Comparison of ENCODE assay signal across 10 mouse cellular contexts in genomic region chr5:127631671-127632070, GRCm38 (mm10). TPM values are rescaled to one million over a fixed set of nuclear protein-coding genes. Genes with fewer than 3 reads are reported as not detected.
DNase-seq lines count a peak whose midpoint lies in the region; ATAC-seq and TF ChIP-seq lines count a peak whose summit lies in the region.
"Had no signal": no experiment of that assay in that cellular context is flagged by ENCODE, and none has a peak within 500 bp of the region (broad histone marks: within the 10 kb centered on the region; RNA-seq: fewer than 3 reads in every experiment).

No protein-coding gene starts in this region.

- H3K4me3 ChIP-seq in lung, embryonic 15.5 days = no peak overlapping the region
- H3K4me3 ChIP-seq in lung, postnatal 0 days (ENCODE audit: low read depth, low read length) = no peak overlapping the region
- peak overlapping the region; percentile 63 for H3K4me3 ChIP-seq in forebrain, postnatal 0 days (ENCODE audit: low read depth, low read length)
- H3K4me3 ChIP-seq in liver, embryonic 15.5 days (replicated peaks) = no peak overlapping the region
- H3K4me3 ChIP-seq in stomach, postnatal 0 days (ENCODE audit: low read depth, low read length) = no peak overlapping the region

- H3K4me1 ChIP-seq in lung, embryonic 15.5 days = 0 out of 2 replicates have a peak, but pooled peaks cover 6% of the 10 kb centered on the region
- H3K4me1 ChIP-seq in lung, postnatal 0 days (ENCODE audit: insufficient read depth, low read depth, low read length) = 0 out of 2 replicates have a peak, but pooled peaks cover 4% of the 10 kb centered on the region
- peaks cover 4% of the 10 kb centered on the region; the same call in 1 of the 2 replicates for H3K4me1 ChIP-seq in forebrain, postnatal 0 days (ENCODE audit: insufficient read depth)
- 0 out of 2 replicates have a peak, but pooled peaks cover 5% of the 10 kb centered on the region for H3K4me1 ChIP-seq in liver, embryonic 15.5 days (replicated peaks)
- H3K4me1 ChIP-seq in stomach, postnatal 0 days (replicated peaks; ENCODE audit: control insufficient read depth, insufficient read depth) = no peaks in the 10 kb centered on the region

- peak overlapping the region; percentile 79 for H3K4me2 ChIP-seq in lung, embryonic 15.5 days
- H3K4me2 ChIP-seq in lung, postnatal 0 days (replicated peaks; ENCODE audit: low read depth, low read length) = no peak overlapping the region
- H3K4me2 ChIP-seq in forebrain, postnatal 0 days (ENCODE audit: low read depth) = peak overlapping the region; percentile 94
- peak overlapping the region; percentile 57; the same call in 1 of the 2 replicates for H3K4me2 ChIP-seq in liver, embryonic 15.5 days
- peak overlapping the region; percentile 61; the same call in 1 of the 2 replicates for H3K4me2 ChIP-seq in stomach, postnatal 0 days (replicated peaks; ENCODE audit: low read depth)

- H3K36me3 ChIP-seq in lung, embryonic 15.5 days = no peaks in the 10 kb centered on the region
- no peaks in the 10 kb centered on the region for H3K36me3 ChIP-seq in lung, postnatal 0 days (ENCODE audit: insufficient read depth, low read length)
- no peaks in the 10 kb centered on the region for H3K36me3 ChIP-seq in forebrain, postnatal 0 days (ENCODE audit: insufficient read depth)
- no peaks in the 10 kb centered on the region for H3K36me3 ChIP-seq in liver, embryonic 15.5 days (replicated peaks)
- H3K36me3 ChIP-seq in stomach, postnatal 0 days (ENCODE audit: control insufficient read depth, insufficient read depth, low read length) = no peaks in the 10 kb centered on the region

- ATAC-seq in lung, embryonic 15.5 days (ENCODE audit: borderline replicate concordance, extremely low read depth, low FRiP score, low TSS enrichment) = no peak
- ATAC-seq in lung, postnatal 0 days = no peak
- peak; percentile 3; the same call in 1 of the 2 replicates for ATAC-seq in forebrain, postnatal 0 days
- no peak for ATAC-seq in liver, embryonic 15.5 days (ENCODE audit: insufficient read depth)
- no peak for ATAC-seq in stomach, postnatal 0 days (ENCODE audit: low FRiP score, low TSS enrichment)

- no peak for DNase-seq in lung, postnatal 0 days (ENCODE audit: low spot score)
- DNase-seq in forebrain, postnatal 0 days = peak; percentile 10
- no peak for DNase-seq in stomach, postnatal 0 days (ENCODE audit: low spot score)
- no peak for DNase-seq in layer of hippocampus, postnatal 10 days (ENCODE audit: low spot score in 2 of 2)
- DNase-seq in adrenal gland, postnatal 10 days = no peak
- DNase-seq: gastrocnemius, postnatal 36 days; lung, adult 2 months; spleen, adult 18-20 months had no signal

- H3K9me3 ChIP-seq in lung, embryonic 15.5 days = no peaks in the 10 kb centered on the region
- H3K9me3 ChIP-seq in lung, postnatal 0 days (ENCODE audit: low read length) = no peaks in the 10 kb centered on the region
- no peaks in the 10 kb centered on the region for H3K9me3 ChIP-seq in forebrain, postnatal 0 days (ENCODE audit: low read length)
- no peaks in the 10 kb centered on the region for H3K9me3 ChIP-seq in liver, embryonic 15.5 days (replicated peaks)
- H3K9me3 ChIP-seq in stomach, postnatal 0 days (ENCODE audit: control insufficient read depth, low read length) = no peaks in the 10 kb centered on the region

- no peak overlapping the region for H3K27ac ChIP-seq in lung, embryonic 15.5 days
- no peak overlapping the region for H3K27ac ChIP-seq in lung, postnatal 0 days (ENCODE audit: low read length)
- H3K27ac ChIP-seq in forebrain, postnatal 0 days (ENCODE audit: low read depth, low read length) = no peak overlapping the region
- H3K27ac ChIP-seq in liver, embryonic 15.5 days (replicated peaks) = no peak overlapping the region
- no peak overlapping the region for H3K27ac ChIP-seq in stomach, postnatal 0 days (replicated peaks)

- WGBS in lung, embryonic 15.5 days = 11% methylated on average over 5 of the region's 5 CpGs
- WGBS in lung, postnatal 0 days = 13% methylated on average over 5 of the region's 5 CpGs
- 19% methylated on average over 5 of the region's 5 CpGs for WGBS in forebrain, postnatal 0 days
- WGBS in liver, embryonic 15.5 days (ENCODE audit: insufficient replicate concordance) = 11% methylated on average over 5 of the region's 5 CpGs
- 14% methylated on average over 5 of the region's 5 CpGs for WGBS in stomach, postnatal 0 days

- H3K27me3 ChIP-seq in lung, embryonic 15.5 days = peaks cover 38% of the 10 kb centered on the region
- H3K27me3 ChIP-seq in lung, postnatal 0 days (replicated peaks; ENCODE audit: insufficient read depth, low read length) = peaks cover 11% of the 10 kb centered on the region; the same call in 1 of the 2 replicates
- H3K27me3 ChIP-seq in forebrain, postnatal 0 days (ENCODE audit: insufficient read depth, low read length) = no peaks in the 10 kb centered on the region
- H3K27me3 ChIP-seq in liver, embryonic 15.5 days = peaks cover 43% of the 10 kb centered on the region
- H3K27me3 ChIP-seq in stomach, postnatal 0 days (ENCODE audit: control insufficient read depth, insufficient read depth, low read length) = no peaks in the 10 kb centered on the region

- TF ChIP-seq EP300 in lung, postnatal 0 days (IDR thresholded peaks at IDR 0.05) = no peak
- TF ChIP-seq EP300 in stomach, postnatal 0 days (optimal IDR thresholded peaks at IDR 0.05) = no peak

- no peak overlapping the region for H3K9ac ChIP-seq in lung, embryonic 15.5 days
- H3K9ac ChIP-seq in lung, postnatal 0 days (replicated peaks; ENCODE audit: low read depth) = no peak overlapping the region
- peak overlapping the region; percentile 92 for H3K9ac ChIP-seq in forebrain, postnatal 0 days
- H3K9ac ChIP-seq in liver, embryonic 15.5 days = no peak overlapping the region
- no peak overlapping the region for H3K9ac ChIP-seq in stomach, postnatal 0 days (ENCODE audit: low read length)

- no peak for TF ChIP-seq CTCF in lung, postnatal 0 days (IDR thresholded peaks at IDR 0.05)
- TF ChIP-seq CTCF in forebrain, postnatal 0 days (IDR thresholded peaks at IDR 0.05; ENCODE audit: low read depth) = no peak
- no peak for TF ChIP-seq CTCF in stomach, postnatal 0 days (IDR thresholded peaks at IDR 0.05; ENCODE audit: low read depth)

RNA-seq across cellular contexts. Expression of gene Glt1d1, which starts 0.4 kb away (rescaled TPM):
- polyA plus RNA-seq in lung, embryonic 15.5 days (2015; fragmentation: Nextera tagmentation; extraction: Ambion mirVana) = 0.42 and 0.65 TPM in 2 replicates
- 0.08 and 0.19 TPM in 2 replicates for polyA plus RNA-seq in lung, postnatal 0 days (2015; fragmentation: Nextera tagmentation; extraction: Ambion mirVana)
- total RNA-seq in forebrain, postnatal 0 days (2014; rRNA removed) = 10.5 and 12.0 TPM in 2 replicates
- polyA plus RNA-seq in forebrain, postnatal 0 days (2015; fragmentation: Nextera tagmentation; extraction: Ambion mirVana) = 1.0 and 1.1 TPM in 2 replicates
- polyA plus RNA-seq in liver, embryonic 15.5 days (2015; fragmentation: Nextera tagmentation; extraction: Ambion mirVana) = 0.10 and 0.37 TPM in 2 replicates
- polyA plus RNA-seq in stomach, postnatal 0 days (2015; fragmentation: Nextera tagmentation; extraction: Ambion mirVana) = 0.40 and 0.77 TPM in 2 replicates
- total RNA-seq in layer of hippocampus, postnatal 10 days (2021) = 10 to 100 TPM; 19.1 to 21.6 TPM
- 1 to 10 TPM; 1.5 to 3.7 TPM for total RNA-seq in adrenal gland, postnatal 10 days (2021)
- total RNA-seq: gastrocnemius, postnatal 36 days had no signal

RNA-seq across cellular contexts. Expression of gene Slc15a4, which starts 1.0 kb away (rescaled TPM):
- 25.5 and 29.0 TPM in 2 replicates for polyA plus RNA-seq in lung, embryonic 15.5 days (2015; fragmentation: Nextera tagmentation; extraction: Ambion mirVana)
- polyA plus RNA-seq in lung, postnatal 0 days (2015; fragmentation: Nextera tagmentation; extraction: Ambion mirVana) = 19.4 and 22.1 TPM in 2 replicates
- total RNA-seq in forebrain, postnatal 0 days (2014; rRNA removed) = 28.7 and 30.5 TPM in 2 replicates
- polyA plus RNA-seq in forebrain, postnatal 0 days (2015; fragmentation: Nextera tagmentation; extraction: Ambion mirVana) = 20.5 and 21.0 TPM in 2 replicates
- 9.8 TPM in 2 replicates for polyA plus RNA-seq in liver, embryonic 15.5 days (2015; fragmentation: Nextera tagmentation; extraction: Ambion mirVana)
- polyA plus RNA-seq in stomach, postnatal 0 days (2015; fragmentation: Nextera tagmentation; extraction: Ambion mirVana) = 10.6 and 11.0 TPM in 2 replicates
- total RNA-seq in layer of hippocampus, postnatal 10 days (2021) = 10 to 100 TPM; 23.9 to 30.0 TPM
- total RNA-seq in adrenal gland, postnatal 10 days (2021) = 10 to 100 TPM; 16.7 to 17.3 TPM
